Comparison of ENCODE assay signal across 24 mouse cellular contexts in genomic region chr2:27400083-27400482, GRCm38 (mm10).
"Had no signal": no experiment of that assay in that cellular context is flagged by ENCODE, and none has a peak within 500 bp of the region (broad histone marks: within the 10 kb centered on the region; RNA-seq: fewer than 3 reads in every experiment).

No protein-coding gene starts in this region.

- ATAC-seq: liver, postnatal 0 days; lung, postnatal 0 days; midbrain, embryonic 13.5 days; midbrain, embryonic 15.5 days had no signal

- H3K4me3 ChIP-seq: lung, embryonic 15.5 days; megakaryocyte, embryonic 14.5 days; midbrain, embryonic 13.5 days; midbrain, embryonic 15.5 days; myocyte; neural tube, embryonic 13.5 days; neural tube, embryonic 15.5 days; stomach, embryonic 15.5 days had no signal

- H3K36me3 ChIP-seq: lung, embryonic 15.5 days; midbrain, embryonic 15.5 days; neural tube, embryonic 15.5 days had no signal

- H3K27me3 ChIP-seq: lung, embryonic 15.5 days; midbrain, embryonic 13.5 days; midbrain, embryonic 15.5 days; neural tube, embryonic 13.5 days; neural tube, embryonic 15.5 days; stomach, embryonic 15.5 days had no signal

- H3K4me2 ChIP-seq: lung, embryonic 15.5 days; midbrain, embryonic 11.5 days; midbrain, embryonic 13.5 days; midbrain, embryonic 15.5 days; neural tube, embryonic 13.5 days; neural tube, embryonic 15.5 days; stomach, embryonic 15.5 days had no signal

- H3K9ac ChIP-seq: liver, postnatal 0 days; lung, embryonic 15.5 days; midbrain, embryonic 13.5 days; midbrain, embryonic 15.5 days; neural tube, embryonic 13.5 days; neural tube, embryonic 15.5 days; stomach, embryonic 15.5 days had no signal

- DNase-seq: liver, postnatal 0 days; lung, adult 2 months; lung, postnatal 14 days; lung, postnatal 36 days; retina, postnatal 1 day; right cerebral cortex, adult 18-20 months; right cerebral cortex, postnatal 25 days; right cerebral cortex, postnatal 4 days; spleen, adult 18-20 months; thymus, adult 2 months; thymus, postnatal 25 days; thymus, postnatal 4 days had no signal

- H3K9me3 ChIP-seq: lung, embryonic 15.5 days; midbrain, embryonic 13.5 days; midbrain, embryonic 15.5 days; neural tube, embryonic 15.5 days; stomach, embryonic 15.5 days had no signal

- H3K27ac ChIP-seq: lung, embryonic 15.5 days; macrophage; midbrain, embryonic 13.5 days; midbrain, embryonic 15.5 days; neural tube, embryonic 13.5 days; neural tube, embryonic 15.5 days; stomach, embryonic 15.5 days; stomach, postnatal 0 days had no signal
